Mouse (Mus musculus) myocyte (in vitro differentiated cells): Measurements from ENCODE around the gene Scn4a. TPM values are rescaled to one million over a fixed set of nuclear protein-coding genes. Genes with fewer than 3 reads are reported as not detected.

Source experiments
- H3K27me3 ChIP-seq: one replicate; pipeline ENCODE4 v1.6.1; 2011; ENCODE audit not compliant: control insufficient read depth, insufficient read depth, insufficient read length
- H3K36me3 ChIP-seq: one replicate; pipeline ENCODE4 v1.6.1; 2011; ENCODE audit not compliant: control insufficient read depth, insufficient read depth
- H3K4me2 ChIP-seq: one replicate; pipeline ENCODE4 v1.6.1; 2011; ENCODE audit warnings: low read depth, control low read depth
- H3K4me3 ChIP-seq: one replicate; pipeline ENCODE4 v1.5.1; 2011; ENCODE audit warnings: mild to moderate bottlenecking, control low read depth, moderate library complexity
- H3K79me2 ChIP-seq: one replicate; pipeline ENCODE4 v1.6.1; 2011; ENCODE audit not compliant: control insufficient read depth, insufficient read depth
- H3ac ChIP-seq: one replicate; pipeline ENCODE4 v1.6.1; 2011; ENCODE audit not compliant: control insufficient read depth, insufficient read length
- CEBPB ChIP-seq: IDR thresholded peaks from 2 replicates; pipeline ENCODE4 v1.6.1; 2011; ENCODE audit warnings: mild to moderate bottlenecking, moderate library complexity; ENCODE audit not compliant: poor library complexity, insufficient read depth, severe bottlenecking
- E2F4 ChIP-seq: IDR thresholded peaks from one replicate; pipeline ENCODE4 v1.6.1; 2011; ENCODE audit warnings: mild to moderate bottlenecking, control low read depth, moderate library complexity; ENCODE audit not compliant: insufficient read depth
- MAX ChIP-seq: IDR thresholded peaks from one replicate; pipeline ENCODE4 v1.6.1; 2011; ENCODE audit warnings: low read depth, mild to moderate bottlenecking, control low read depth
- MYOD1 ChIP-seq, 3 experiments: IDR thresholded peaks; one replicate each; pipeline ENCODE4 v1.6.1; 2011; ENCODE audit warnings: control low read depth in 2 of 3, low read depth in 2 of 3, mild to moderate bottlenecking in 2 of 3, moderate library complexity in 1 of 3; ENCODE audit not compliant: insufficient read length in 2 of 3, control insufficient read depth in 1 of 3
- MYOG ChIP-seq, 3 experiments: IDR thresholded peaks; one replicate each; pipeline ENCODE4 v1.6.1; 2011; ENCODE audit warnings: control low read depth in 2 of 3, low read depth in 2 of 3, mild to moderate bottlenecking in 2 of 3; ENCODE audit not compliant: insufficient read length in 2 of 3, control insufficient read depth in 1 of 3, insufficient read depth in 1 of 3
- POLR2A ChIP-seq: IDR thresholded peaks from one replicate; pipeline ENCODE4 v1.6.1; 2011; ENCODE audit warnings: low read depth, mild to moderate bottlenecking, control low read depth, moderate library complexity; ENCODE audit not compliant: insufficient read length
- POLR2AphosphoS2 ChIP-seq: IDR thresholded peaks from one replicate; pipeline ENCODE4 v1.6.1; 2011; ENCODE audit warnings: low read depth, control low read depth; ENCODE audit not compliant: insufficient read length
- REST ChIP-seq: IDR thresholded peaks from one replicate; pipeline ENCODE4 v1.6.1; 2011; ENCODE audit warnings: mild to moderate bottlenecking, control low read depth, moderate library complexity; ENCODE audit not compliant: insufficient read depth, insufficient read length
- SRF ChIP-seq: IDR thresholded peaks from one replicate; pipeline ENCODE4 v1.6.1; 2011; ENCODE audit warnings: low read depth; ENCODE audit not compliant: control insufficient read depth, insufficient read length
- TCF12 ChIP-seq: IDR thresholded peaks from one replicate; pipeline ENCODE4 v1.6.1; 2011; ENCODE audit warnings: mild to moderate bottlenecking, control low read depth; ENCODE audit not compliant: poor library complexity, insufficient read depth, severe bottlenecking
- TCF3 ChIP-seq: IDR thresholded peaks from one replicate; pipeline ENCODE4 v1.6.1; 2011; ENCODE audit warnings: low read depth, control low read depth; ENCODE audit not compliant: insufficient read length
- USF1 ChIP-seq: IDR thresholded peaks from one replicate; pipeline ENCODE4 v1.6.1; 2011; ENCODE audit warnings: low read depth, mild to moderate bottlenecking, control low read depth, moderate library complexity
- polyA plus RNA-seq: library from polyadenylated mRNA; unstranded; fragments of >200 nt; fragmentation: generic; extraction: Trizol; gene quantifications from one replicate; pipeline ENCODE4 v1.2.1, GENCODE M21; 2012; ENCODE audit warnings: missing spikeins

Gene Scn4a
- polyA plus RNA-seq, 1 experiment, result 15.3 TPM

DNA sequence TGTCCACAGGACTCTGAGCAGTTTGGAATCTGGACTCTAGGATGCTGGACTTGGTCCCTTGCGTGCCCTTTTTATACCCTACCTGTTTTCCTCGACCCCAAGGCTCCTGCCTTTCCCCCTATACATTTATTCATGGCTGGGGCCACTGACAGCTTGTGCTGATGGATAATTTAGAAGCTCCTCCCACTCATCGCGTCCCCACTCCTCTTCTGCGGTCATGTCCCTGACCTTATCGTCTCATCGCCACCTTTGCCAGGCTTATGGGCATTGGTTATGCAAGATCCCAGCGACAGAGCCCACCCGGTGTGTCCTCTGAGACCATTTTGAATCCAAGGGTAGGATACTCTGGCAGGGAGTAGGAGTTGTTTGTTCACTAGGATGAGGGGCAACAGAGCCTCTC, 51.3 kb downstream of the Scn4a start, which contains the start of gene Gh:
Gh (minus strand) TSS at position 101 of the 400 bp plus-strand sequence.
- Histone ChIP-seq H3K4me3 (no peak within 1 kb of the TSS), H3ac (no peak within 1 kb of the TSS), H3K36me3 (no peaks in the 10 kb centered on the region), H3K27me3 (peaks cover 20% of the 10 kb centered on the region), H3K4me2 (no peak within 1 kb of the TSS), H3K79me2 (no peaks in the 10 kb centered on the region)
- no peak for TF ChIP-seq POLR2AphosphoS2
- TF ChIP-seq E2F4, result no peak
- TF ChIP-seq MYOG (IDR thresholded peaks at IDR 0.05; ENCODE audit: control insufficient read depth in 1 of 3, insufficient read depth in 1 of 3, insufficient read length in 2 of 3, low read depth in 2 of 3), result no peak
- no peak for TF ChIP-seq CEBPB

DNA sequence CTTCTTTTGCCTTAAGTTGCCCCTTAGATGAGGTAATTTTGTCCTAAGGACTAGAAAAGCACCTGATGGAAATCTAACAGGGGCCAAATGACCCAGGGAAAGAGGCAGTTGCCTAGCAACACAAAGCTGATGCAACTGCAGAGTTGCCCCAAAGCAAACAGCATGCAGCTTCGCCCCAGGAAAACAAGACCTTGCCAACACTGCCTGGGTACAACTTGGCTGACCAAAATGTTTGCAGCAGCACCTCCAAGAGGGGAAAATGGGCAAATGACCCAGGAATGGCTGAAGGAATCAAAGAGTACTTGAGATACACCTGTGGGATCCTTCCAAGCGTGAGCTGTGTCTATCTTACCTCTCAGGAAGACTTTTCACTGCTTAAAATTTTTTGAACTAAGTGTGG, 61.2 kb downstream of the Scn4a start:
- Histone ChIP-seq H3K79me2 (no peaks in the 10 kb centered on the region), H3K36me3 (no peaks in the 10 kb centered on the region), H3ac (no peak overlapping the region), H3K27me3 (no peaks in the 10 kb centered on the region), H3K4me2 (no peak overlapping the region), H3K4me3 (no peak overlapping the region)
- TF ChIP-seq USF1 (no peak), MAX (no peak), MYOG (IDR thresholded peaks at IDR 0.05; ENCODE audit: control insufficient read depth in 1 of 3, insufficient read depth in 1 of 3, insufficient read length in 2 of 3, low read depth in 2 of 3) (no peak), POLR2A (no peak), E2F4 (no peak), TCF12 (no peak), REST (no peak), TCF3 (no peak), SRF (no peak), CEBPB (no peak), POLR2AphosphoS2 (no peak), MYOD1 (IDR thresholded peaks at IDR 0.05; ENCODE audit: control insufficient read depth in 1 of 3, insufficient read length in 2 of 3, low read depth in 2 of 3) (no peak)

DNA sequence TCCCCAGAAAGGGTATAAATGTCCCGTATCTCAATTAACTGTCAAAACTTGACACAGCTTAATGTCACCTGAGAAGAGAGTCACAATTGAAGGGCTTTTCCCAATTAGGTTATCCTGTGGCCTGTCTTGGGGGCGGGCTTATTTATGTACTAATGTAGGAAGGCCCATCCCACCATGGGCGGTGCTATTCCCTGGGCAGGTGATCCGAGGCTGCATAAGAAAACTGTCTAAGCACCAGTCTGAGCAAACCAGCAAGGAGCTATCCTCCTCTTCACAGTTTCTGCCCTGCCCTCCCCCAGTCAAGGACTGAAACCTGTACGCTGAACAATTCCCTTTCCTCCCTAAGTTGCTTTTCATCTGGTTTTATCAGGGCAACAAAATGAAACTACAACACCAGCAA, 62.7 kb downstream of the Scn4a start:
- H3K4me2 ChIP-seq, result no peak overlapping the region
- no peak overlapping the region for H3K4me3 ChIP-seq
- H3ac ChIP-seq, result no peak overlapping the region
- H3K36me3 ChIP-seq, result no peaks in the 10 kb centered on the region
- H3K27me3 ChIP-seq, result no peaks in the 10 kb centered on the region
- no peak for TF ChIP-seq REST
- no peak for TF ChIP-seq POLR2A
- TF ChIP-seq TCF12, result no peak
- TF ChIP-seq MYOG (IDR thresholded peaks at IDR 0.05; ENCODE audit: control insufficient read depth in 1 of 3, insufficient read depth in 1 of 3, insufficient read length in 2 of 3, low read depth in 2 of 3), result no peak
- TF ChIP-seq USF1, result no peak
- no peak for TF ChIP-seq SRF
- TF ChIP-seq MAX, result no peak
- TF ChIP-seq MYOD1 (IDR thresholded peaks at IDR 0.05; ENCODE audit: control insufficient read depth in 1 of 3, insufficient read length in 2 of 3, low read depth in 2 of 3), result no peak
- TF ChIP-seq POLR2AphosphoS2, result no peak
- no peak for TF ChIP-seq TCF3
- no peaks in the 10 kb centered on the region for H3K79me2 ChIP-seq

DNA sequence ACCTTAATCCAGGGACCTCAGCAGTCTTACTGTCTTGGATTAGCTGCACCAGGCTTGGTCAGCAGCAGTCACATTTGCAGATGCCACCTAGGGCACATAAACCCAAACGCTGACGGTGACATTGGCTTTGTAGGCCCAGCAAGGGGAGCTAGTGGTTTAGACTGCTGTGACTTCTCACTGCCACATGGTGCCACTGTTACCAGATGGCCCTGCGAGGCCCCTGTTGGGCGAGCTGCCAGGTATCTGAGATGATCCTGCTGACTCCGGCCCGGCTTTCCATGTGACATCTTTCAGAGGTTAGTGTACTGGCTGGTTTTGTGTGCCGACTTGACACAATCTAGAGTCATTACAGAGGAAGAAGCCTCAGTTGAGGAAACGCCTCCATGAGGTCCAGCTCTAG, 63.7 kb downstream of the Scn4a start:
- H3K79me2 ChIP-seq, result no peaks in the 10 kb centered on the region
- no peak overlapping the region for H3K4me3 ChIP-seq
- TF ChIP-seq POLR2A (no peak), E2F4 (no peak), REST (no peak), TCF12 (no peak), USF1 (no peak), MYOD1 (IDR thresholded peaks at IDR 0.05; ENCODE audit: control insufficient read depth in 1 of 3, insufficient read length in 2 of 3, low read depth in 2 of 3) (no peak), MAX (no peak), POLR2AphosphoS2 (no peak)

GRCm38 (mm10) chr11:106286987-106287386, 66.1 kb downstream of the Scn4a start:
- no peaks in the 10 kb centered on the region for H3K79me2 ChIP-seq
- H3K36me3 ChIP-seq, result no peaks in the 10 kb centered on the region
- H3ac ChIP-seq, result no peak overlapping the region
- no peak overlapping the region for H3K4me3 ChIP-seq
- TF ChIP-seq POLR2A (no peak), E2F4 (no peak), POLR2AphosphoS2 (no peak), SRF (no peak), MYOG (IDR thresholded peaks at IDR 0.05; ENCODE audit: control insufficient read depth in 1 of 3, insufficient read depth in 1 of 3, insufficient read length in 2 of 3, low read depth in 2 of 3) (no peak), TCF12 (no peak), MYOD1 (IDR thresholded peaks at IDR 0.05; ENCODE audit: control insufficient read depth in 1 of 3, insufficient read length in 2 of 3, low read depth in 2 of 3) (no peak), USF1 (no peak), REST (no peak), CEBPB (no peak)
- H3K27me3 ChIP-seq, result no peaks in the 10 kb centered on the region
- no peak overlapping the region for H3K4me2 ChIP-seq

More for the DNA sequence above, 63.7 kb downstream of the Scn4a start:
- Histone ChIP-seq H3K36me3 (no peaks in the 10 kb centered on the region), H3ac (no peak overlapping the region), H3K4me2 (no peak overlapping the region), H3K27me3 (no peaks in the 10 kb centered on the region)
